Mouse (Mus musculus) cortical plate, adult 2 months (tissue): ENCODE results near the gene Arhgap15.

Source experiments
- CTCF ChIP-seq: fragments of 200-500 bp; IDR thresholded peaks from 2 replicates; pipeline ENCODE4 v1.5.1; 2011; ENCODE audit warnings: mild to moderate bottlenecking, control low read depth, low read length; ENCODE audit not compliant: insufficient read depth; ENCODE audit errors: extremely low read depth
- POLR2A ChIP-seq: fragments of 200-500 bp; IDR thresholded peaks from 2 replicates; pipeline ENCODE4 v1.6.1; 2011; ENCODE audit warnings: mild to moderate bottlenecking, low read length, control low read depth; ENCODE audit not compliant: insufficient read depth; ENCODE audit errors: extremely low read depth

- TF ChIP-seq CTCF (no peak), POLR2A (no peak)
Measured at GRCm38 (mm10) chr2:44084471-44084870, 335.8 kb downstream of the Arhgap15 start.
